Mouse (Mus musculus): Measurements from ENCODE around the gene Zfp217.

DNA sequence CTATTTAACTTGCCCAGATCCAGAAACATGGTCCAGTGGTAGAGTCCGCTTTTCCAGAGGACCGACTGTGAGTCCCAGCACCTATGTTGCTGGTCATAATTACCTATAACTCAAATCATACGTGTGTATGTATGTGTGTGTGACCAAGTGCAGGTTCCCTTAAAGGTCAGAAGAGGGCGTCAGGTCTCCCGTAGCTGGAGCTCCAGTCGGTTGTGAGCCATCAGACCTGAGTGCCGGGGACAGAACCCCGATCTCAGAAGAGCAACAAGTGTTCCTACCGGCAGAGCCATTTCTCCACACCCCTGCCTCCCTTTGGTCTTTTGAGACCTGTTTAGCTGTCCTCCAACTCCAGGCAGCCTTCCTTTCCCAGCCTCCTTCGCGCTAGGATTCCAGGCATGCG, 46.9 kb upstream of the Zfp217 start:
- TF ChIP-seq CTCF (IDR thresholded peaks at IDR 0.05; ENCODE audit: extremely low read depth, insufficient read depth, low read length) = no peak
- TF ChIP-seq POLR2A (IDR thresholded peaks at IDR 0.05; ENCODE audit: extremely low read depth, insufficient read depth, low read length) = no peak

Data from cortical plate, adult 2 months (tissue).